11 mouse cellular contexts compared by ENCODE assay signal in genomic region chr7:123371501-123371900, GRCm38 (mm10). TPM values are rescaled to one million over a fixed set of nuclear protein-coding genes. Genes with fewer than 3 reads are reported as not detected.
DNase-seq lines count a peak whose midpoint lies in the region; ATAC-seq and TF ChIP-seq lines count a peak whose summit lies in the region.
"Had no signal": no experiment of that assay in that cellular context is flagged by ENCODE, and none has a peak within 500 bp of the region (broad histone marks: within the 10 kb centered on the region; RNA-seq: fewer than 3 reads in every experiment).

No protein-coding gene starts in this region.

- no peak overlapping the region for H3K4me3 ChIP-seq in intestine, postnatal 0 days (ENCODE audit: low read depth, low read length)
- H3K4me3 ChIP-seq in intestine, embryonic 15.5 days (replicated peaks), result no peak overlapping the region
- no peak overlapping the region for H3K4me3 ChIP-seq in macrophage (ENCODE audit: inconsistent target)
- no peak overlapping the region for H3K4me3 ChIP-seq in forebrain, embryonic 15.5 days
- H3K4me3 ChIP-seq: embryonic facial prominence, embryonic 12.5 days; neural tube, embryonic 12.5 days had no signal

- no peak overlapping the region for H3K4me2 ChIP-seq in intestine, postnatal 0 days (replicated peaks; ENCODE audit: low read depth)
- no peak overlapping the region for H3K4me2 ChIP-seq in intestine, embryonic 15.5 days (replicated peaks)
- H3K4me2 ChIP-seq in forebrain, embryonic 15.5 days (replicated peaks), result no peak overlapping the region

- H3K4me1 ChIP-seq in intestine, postnatal 0 days (replicated peaks; ENCODE audit: control insufficient read depth, insufficient read depth, low read length), result peaks cover 10% of the 10 kb centered on the region; the same call in 1 of the 2 replicates
- H3K4me1 ChIP-seq in intestine, embryonic 15.5 days (replicated peaks), result peaks cover 15% of the 10 kb centered on the region
- H3K4me1 ChIP-seq in forebrain, embryonic 15.5 days, result peaks cover 32% of the 10 kb centered on the region

- no peaks in the 10 kb centered on the region for H3K27me3 ChIP-seq in intestine, postnatal 0 days (replicated peaks; ENCODE audit: control insufficient read depth, insufficient read depth, low read length)
- no peaks in the 10 kb centered on the region for H3K27me3 ChIP-seq in intestine, embryonic 15.5 days (replicated peaks)
- H3K27me3 ChIP-seq in forebrain, embryonic 15.5 days, result no peaks in the 10 kb centered on the region
- H3K27me3 ChIP-seq: embryonic facial prominence, embryonic 12.5 days; neural tube, embryonic 12.5 days had no signal

- no peak overlapping the region for H3K9ac ChIP-seq in intestine, postnatal 0 days (ENCODE audit: low read depth, low read length)
- no peak overlapping the region for H3K9ac ChIP-seq in intestine, embryonic 15.5 days
- H3K9ac ChIP-seq in forebrain, embryonic 15.5 days (replicated peaks), result no peak overlapping the region
- H3K9ac ChIP-seq: embryonic facial prominence, embryonic 12.5 days had no signal

- TF ChIP-seq CTCF in intestine, postnatal 0 days (IDR thresholded peaks at IDR 0.05; ENCODE audit: low read depth), result peak; percentile 51

- H3K9me3 ChIP-seq in intestine, postnatal 0 days (ENCODE audit: control insufficient read depth), result no peaks in the 10 kb centered on the region
- H3K9me3 ChIP-seq in intestine, embryonic 15.5 days, result no peaks in the 10 kb centered on the region
- no peaks in the 10 kb centered on the region for H3K9me3 ChIP-seq in forebrain, embryonic 15.5 days
- H3K9me3 ChIP-seq: embryonic facial prominence, embryonic 12.5 days; heart, embryonic 13.5 days; neural tube, embryonic 12.5 days had no signal

- H3K79me2 ChIP-seq in macrophage (ENCODE audit: inconsistent target), result peaks cover 34% of the 10 kb centered on the region

- ATAC-seq in intestine, postnatal 0 days, result no peak
- no peak for ATAC-seq in intestine, embryonic 15.5 days
- ATAC-seq in forebrain, embryonic 15.5 days (replicated peaks), result no peak

- H3K36me3 ChIP-seq in intestine, postnatal 0 days (ENCODE audit: control insufficient read depth, insufficient read depth), result no peaks in the 10 kb centered on the region
- no peaks in the 10 kb centered on the region for H3K36me3 ChIP-seq in intestine, embryonic 15.5 days
- no peaks in the 10 kb centered on the region for H3K36me3 ChIP-seq in macrophage (ENCODE audit: inconsistent target)
- H3K36me3 ChIP-seq in forebrain, embryonic 15.5 days, result no peaks in the 10 kb centered on the region
- H3K36me3 ChIP-seq: embryonic facial prominence, embryonic 12.5 days; heart, embryonic 13.5 days; neural tube, embryonic 12.5 days had no signal

- H3K27ac ChIP-seq in intestine, postnatal 0 days (ENCODE audit: low read depth, low read length), result no peak overlapping the region
- no peak overlapping the region for H3K27ac ChIP-seq in intestine, embryonic 15.5 days
- H3K27ac ChIP-seq in macrophage, result peak overlapping the region; percentile 71
- H3K27ac ChIP-seq in forebrain, embryonic 15.5 days (replicated peaks), result no peak overlapping the region
- H3K27ac ChIP-seq: embryonic facial prominence, embryonic 12.5 days; heart, embryonic 13.5 days; neural tube, embryonic 12.5 days had no signal

- DNase-seq in CD4-positive helper T cell, adult 2 months (ENCODE audit: low read depth, low spot score), result peak; percentile 56
- DNase-seq in adrenal gland, postnatal 36 days, result peak; percentile 65 to 71
- no peak for DNase-seq in thymus, adult 18-20 months
- no peak for DNase-seq in frontal cortex, adult 2 months (ENCODE audit: extremely low spot score in 1 of 2, low spot score in 1 of 2)

- WGBS in intestine, postnatal 0 days, result 70% methylated on average over 3 of the region's 3 CpGs
- WGBS in intestine, embryonic 15.5 days, result 65% methylated on average over 3 of the region's 3 CpGs
- WGBS in macrophage (ENCODE audit: missing documents), result 21% methylated on average over 3 of the region's 3 CpGs
- WGBS in forebrain, embryonic 15.5 days, result 79% methylated on average over 3 of the region's 3 CpGs

RNA-seq across cellular contexts. Expression of gene Arhgap17, which starts 1.8 kb away (rescaled TPM):
- polyA plus RNA-seq in intestine, postnatal 0 days (2015; fragmentation: Nextera tagmentation; extraction: Ambion mirVana), result 17.2 and 18.0 TPM in 2 replicates
- polyA plus RNA-seq in intestine, embryonic 15.5 days (2015; fragmentation: Nextera tagmentation; extraction: Ambion mirVana), result 20.4 and 20.8 TPM in 2 replicates
- total RNA-seq in adrenal gland, postnatal 36 days (2021), result 10 to 100 TPM; 57.7 to 73.3 TPM
- total RNA-seq in macrophage (2018; cell fraction: chromatin; rRNA removed), result 100 to 1,000 TPM; 131 to 699 (median 546) TPM
- 100 to 1,000 TPM in 22 of 26 experiments, 10 to 100 TPM in 4; 69.2 to 167 (median 116) TPM for total RNA-seq in macrophage (2018; cell fraction: cytosol; rRNA removed)
- total RNA-seq in macrophage (2018; cell fraction: nucleus; rRNA removed), result 100 to 1,000 TPM; 124 to 620 (median 384) TPM
- polyA plus RNA-seq in macrophage (2018), result 59.4 to 114 TPM (median 112 TPM) in 3 replicates
- 10.1 and 10.3 TPM in 2 replicates for polyA plus RNA-seq in forebrain, embryonic 15.5 days (2015; fragmentation: Nextera tagmentation; extraction: Ambion mirVana)
- polyA plus RNA-seq in frontal cortex, adult 2 months (2012; rRNA removed), result 16.4 and 20.4 TPM in 2 replicates

RNA-seq across cellular contexts. Expression of gene Lcmt1, which starts 1.9 kb away (rescaled TPM):
- 36.2 and 41.5 TPM in 2 replicates for polyA plus RNA-seq in intestine, postnatal 0 days (2015; fragmentation: Nextera tagmentation; extraction: Ambion mirVana)
- 42.9 and 46.5 TPM in 2 replicates for polyA plus RNA-seq in intestine, embryonic 15.5 days (2015; fragmentation: Nextera tagmentation; extraction: Ambion mirVana)
- total RNA-seq in adrenal gland, postnatal 36 days (2021), result 10 to 100 TPM; 24.9 to 29.4 TPM
- 10 to 100 TPM in 15 of 26 experiments, 1 to 10 TPM in 11; 1.7 to 25.4 (median 11.6) TPM for total RNA-seq in macrophage (2018; cell fraction: chromatin; rRNA removed)
- 10 to 100 TPM; 12.1 to 23.5 (median 18.4) TPM for total RNA-seq in macrophage (2018; cell fraction: cytosol; rRNA removed)
- total RNA-seq in macrophage (2018; cell fraction: nucleus; rRNA removed), result 10 to 100 TPM in 11 of 26 experiments, 1 to 10 TPM in 15; 3.9 to 18.4 (median 8.7) TPM
- 14.4 to 20.0 TPM (median 19.7 TPM) in 3 replicates for polyA plus RNA-seq in macrophage (2018)
- polyA plus RNA-seq in forebrain, embryonic 15.5 days (2015; fragmentation: Nextera tagmentation; extraction: Ambion mirVana), result 96.5 and 102 TPM in 2 replicates
- polyA plus RNA-seq in frontal cortex, adult 2 months (2012; rRNA removed), result 87.9 and 89.4 TPM in 2 replicates

Comparison
In these comparisons a context has a peak if more than half of its experiments do, and no peak if none do; other contexts are left out.
1. DNase-seq: peak in CD4-positive helper T cell, adult 2 months (single experiment) and adrenal gland, postnatal 36 days (2 of 2); none in thymus, adult 18-20 months (0 of 2) and frontal cortex, adult 2 months (0 of 2).